Mouse (Mus musculus) olfactory bulb, adult 2 months (tissue): ENCODE results near the gene Trip13.

Experiments
- CTCF ChIP-seq: fragments of 200-500 bp; IDR thresholded peaks from 2 replicates; pipeline ENCODE4 v1.5.1; 2012; ENCODE audit warnings: low read depth, mild to moderate bottlenecking, low read length, moderate library complexity; ENCODE audit not compliant: insufficient read depth
- POLR2A ChIP-seq: fragments of 200-500 bp; IDR thresholded peaks from 2 replicates; pipeline ENCODE4 v1.6.1; 2012; ENCODE audit warnings: mild to moderate bottlenecking, low read depth, low read length, moderate library complexity; ENCODE audit not compliant: insufficient read depth

DNA sequence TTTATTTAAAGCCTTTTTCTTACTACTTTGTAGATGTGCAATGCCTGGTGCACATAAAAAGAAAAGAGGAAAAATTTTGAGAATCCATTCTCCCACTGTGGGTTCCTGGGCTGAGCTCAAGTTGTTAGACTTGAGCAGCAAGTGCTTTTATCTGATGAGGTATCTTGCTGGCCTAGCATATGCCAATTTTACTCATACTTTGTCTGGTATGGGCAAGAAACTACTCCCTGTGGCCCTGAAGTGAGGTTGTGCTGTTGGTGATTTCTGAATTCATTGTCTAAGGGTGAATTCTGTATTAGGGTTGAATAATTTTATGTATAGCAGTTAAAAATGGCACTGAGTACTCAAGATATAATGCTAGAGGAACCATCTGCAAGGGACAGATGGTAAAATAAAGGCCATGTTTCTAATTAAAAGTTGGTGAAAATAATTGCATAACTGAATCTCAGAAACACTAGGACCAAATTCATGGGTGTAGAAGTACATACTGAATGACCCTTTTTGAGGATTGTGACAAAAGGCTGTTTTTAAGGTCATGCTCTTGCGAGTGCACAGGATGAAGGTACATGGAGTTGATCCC is 16.1 kb upstream of the Trip13 start:
- no peak for TF ChIP-seq POLR2A
- no peak for TF ChIP-seq CTCF
